8 mouse cellular contexts compared by ENCODE assay signal in genomic region chrX:169998559-169999219, GRCm38 (mm10). TPM values are rescaled to one million over a fixed set of nuclear protein-coding genes. Genes with fewer than 3 reads are reported as not detected.
A peak's percentile ranks its signal among the peaks of the same experiment; 100 is the strongest.
DNase-seq lines count a peak whose midpoint lies in the region; ATAC-seq and TF ChIP-seq lines count a peak whose summit lies in the region.
"Not testable (repeated sequence)": the region's sequence is repeated elsewhere in the genome, so short reads cannot be mapped to it uniquely, and the experiment has no call there.

No protein-coding gene starts in this region.

- H3K27ac ChIP-seq in forebrain, postnatal 0 days (ENCODE audit: low read depth, low read length); liver, postnatal 0 days (ENCODE audit: low read depth); neural tube, embryonic 14.5 days (ENCODE audit: low read depth, low read length): not testable (repeated sequence)
- H3K27ac ChIP-seq in hindbrain, embryonic 14.5 days: peak overlapping the region; percentile 80
- H3K27ac ChIP-seq in layer of hippocampus, adult 2 months: peak overlapping the region; percentile 67

- 51% methylated on average over 4 of the region's 4 CpGs for WGBS in forebrain, postnatal 0 days
- WGBS in hindbrain, embryonic 14.5 days: 45% methylated on average over 4 of the region's 4 CpGs
- 65% methylated on average over 4 of the region's 4 CpGs for WGBS in liver, postnatal 0 days (ENCODE audit: insufficient replicate concordance)
- WGBS in neural tube, embryonic 14.5 days: 47% methylated on average over 4 of the region's 4 CpGs

- H3K4me2 ChIP-seq in forebrain, postnatal 0 days (ENCODE audit: low read depth): peak overlapping the region; percentile 67
- H3K4me2 ChIP-seq in hindbrain, embryonic 14.5 days (replicated peaks): peak overlapping the region; percentile 70
- H3K4me2 ChIP-seq in liver, postnatal 0 days (ENCODE audit: low read depth, low read length): peak overlapping the region; percentile 90; the same call in 1 of the 2 replicates
- H3K4me2 ChIP-seq in neural tube, embryonic 14.5 days (ENCODE audit: low read depth, low read length): peak overlapping the region; percentile 70; the same call in 1 of the 2 replicates

- H3K9ac ChIP-seq in forebrain, postnatal 0 days: peak overlapping the region; percentile 51; the same call in 1 of the 2 replicates
- H3K9ac ChIP-seq in hindbrain, embryonic 14.5 days: peak overlapping the region; percentile 55
- not testable (repeated sequence) for H3K9ac ChIP-seq in liver, postnatal 0 days (replicated peaks); neural tube, embryonic 14.5 days (replicated peaks; ENCODE audit: low read depth, low read length)

- H3K4me3 ChIP-seq in G1E (ENCODE audit: low read depth, low read length): peak overlapping the region; percentile 1; the same call in 1 of the 2 replicates
- peak overlapping the region; percentile 34; the same call in 1 of the 2 replicates for H3K4me3 ChIP-seq in forebrain, postnatal 0 days (ENCODE audit: low read depth, low read length)
- H3K4me3 ChIP-seq in hindbrain, embryonic 14.5 days (replicated peaks; ENCODE audit: low read length): peak overlapping the region; percentile 36
- peak overlapping the region; percentile 46 for H3K4me3 ChIP-seq in layer of hippocampus, adult 2 months
- peak overlapping the region; percentile 51; the same call in 1 of the 2 replicates for H3K4me3 ChIP-seq in liver, postnatal 0 days (ENCODE audit: low read depth, low read length)
- H3K4me3 ChIP-seq in neural tube, embryonic 14.5 days (ENCODE audit: low read depth, low read length): peak overlapping the region; percentile 36; the same call in 1 of the 2 replicates

- TF ChIP-seq EP300 in liver, postnatal 0 days (IDR thresholded peaks at IDR 0.05; ENCODE audit: low read depth): not testable (repeated sequence)

- not testable (repeated sequence) for TF ChIP-seq CTCF in G1E (IDR thresholded peaks at IDR 0.05; ENCODE audit: low read depth, low read length); forebrain, postnatal 0 days (IDR thresholded peaks at IDR 0.05; ENCODE audit: low read depth); layer of hippocampus, adult 2 months (conservative IDR thresholded peaks at IDR 0.05); liver, postnatal 0 days (IDR thresholded peaks at IDR 0.05; ENCODE audit: low read depth)

- not testable (repeated sequence) for H3K9me3 ChIP-seq in G1E (replicated peaks); liver, postnatal 0 days (ENCODE audit: low read length)
- peaks cover 19% of the 10 kb centered on the region for H3K9me3 ChIP-seq in forebrain, postnatal 0 days (ENCODE audit: low read length)
- peaks cover 41% of the 10 kb centered on the region for H3K9me3 ChIP-seq in hindbrain, embryonic 14.5 days (ENCODE audit: control insufficient read depth, low read length)
- H3K9me3 ChIP-seq in neural tube, embryonic 14.5 days (ENCODE audit: control insufficient read depth, low read length): peaks cover 24% of the 10 kb centered on the region

- DNase-seq in 416B (ENCODE audit: low read depth): peak; percentile 68
- DNase-seq in G1E (ENCODE audit: low spot score); forebrain, postnatal 0 days; hindbrain, embryonic 14.5 days (ENCODE audit: low spot score); layer of hippocampus, adult 2 months (ENCODE audit: low spot score in 2 of 2); liver, postnatal 0 days: not testable (repeated sequence)
- peak; percentile 4 for DNase-seq in embryo, embryonic 11 days

- not testable (repeated sequence) for H3K36me3 ChIP-seq in G1E (replicated peaks); forebrain, postnatal 0 days (ENCODE audit: insufficient read depth); hindbrain, embryonic 14.5 days (replicated peaks; ENCODE audit: control insufficient read depth, insufficient read depth); liver, postnatal 0 days (replicated peaks; ENCODE audit: insufficient read depth, low read length); neural tube, embryonic 14.5 days (ENCODE audit: control insufficient read depth, insufficient read depth, low read length)

- peaks cover 15% of the 10 kb centered on the region for H3K27me3 ChIP-seq in G1E (ENCODE audit: insufficient read depth, low read length)
- not testable (repeated sequence) for H3K27me3 ChIP-seq in forebrain, postnatal 0 days (ENCODE audit: insufficient read depth, low read length); hindbrain, embryonic 14.5 days (ENCODE audit: control insufficient read depth, insufficient read depth, low read length); liver, postnatal 0 days (ENCODE audit: insufficient read depth, low read length); neural tube, embryonic 14.5 days (ENCODE audit: control insufficient read depth, insufficient read depth, low read length)

- not testable (repeated sequence) for ATAC-seq in G1E (ENCODE audit: extremely low read depth, insufficient number of reproducible peaks, low FRiP score, poor library complexity, severe bottlenecking); forebrain, postnatal 0 days; hindbrain, embryonic 14.5 days (ENCODE audit: low FRiP score); liver, postnatal 0 days; neural tube, embryonic 14.5 days (ENCODE audit: low read depth)

- H3K4me1 ChIP-seq in G1E (ENCODE audit: insufficient read depth, low read depth, low read length); forebrain, postnatal 0 days (ENCODE audit: insufficient read depth); hindbrain, embryonic 14.5 days (replicated peaks; ENCODE audit: control insufficient read depth, insufficient read depth, low read length); liver, postnatal 0 days (ENCODE audit: insufficient read depth); neural tube, embryonic 14.5 days (ENCODE audit: control insufficient read depth, insufficient read depth, low read length): not testable (repeated sequence)

RNA-seq across cellular contexts. Expression of gene Gm21887, which starts 10.8 kb away (rescaled TPM):
- total RNA-seq in G1E (2014; fragmentation: Nextera tagmentation) (163 and 204 TPM in 2 replicates), G1E (2017) (35.4 and 44.4 TPM in 2 replicates)
- 300 and 429 TPM in 2 replicates for polyA plus RNA-seq in G1E (2012)
- 12.1 and 39.7 TPM in 2 replicates for total RNA-seq in forebrain, postnatal 0 days (2014; rRNA removed)
- 156 and 231 TPM in 2 replicates for polyA plus RNA-seq in forebrain, postnatal 0 days (2015; fragmentation: Nextera tagmentation; extraction: Ambion mirVana)
- polyA plus RNA-seq in hindbrain, embryonic 14.5 days (2014; fragmentation: Nextera tagmentation; extraction: Ambion mirVana): 109 and 130 TPM in 2 replicates
- 100 to 1,000 TPM; 208 to 264 TPM for total RNA-seq in layer of hippocampus, adult 2 months (2021)
- polyA plus RNA-seq in liver, postnatal 0 days (2015; fragmentation: Nextera tagmentation; extraction: Ambion mirVana): 64.4 and 87.0 TPM in 2 replicates
- 150 and 359 TPM in 2 replicates for polyA plus RNA-seq in neural tube, embryonic 14.5 days (2014; fragmentation: Nextera tagmentation; extraction: Ambion mirVana)

Comparison
In these comparisons a context has a peak if more than half of its experiments do, and no peak if none do; other contexts are left out.
1. H3K4me3 ChIP-seq: peak in every context shown above with its lines; median percentile 51 in liver, postnatal 0 days; 46 in layer of hippocampus, adult 2 months; 36 in hindbrain, embryonic 14.5 days; 36 in neural tube, embryonic 14.5 days; 34 in forebrain, postnatal 0 days; 1 in G1E.